Mouse (Mus musculus): Measurements from ENCODE around the gene Nr2c2ap.
A peak's percentile ranks its signal among the peaks of the same experiment; 100 is the strongest.

Gene Nr2c2ap

GRCm38 (mm10) chr8:70128435-70128834 is 2.7 kb upstream of the Nr2c2ap start:
- Histone ChIP-seq H3K4me1 (replicated peaks; ENCODE audit: low read depth, low read length) (peaks cover 46% of the 10 kb centered on the region), H3K27me3 (ENCODE audit: insufficient read depth, low read length) (peaks cover 5% of the 10 kb centered on the region; the same call in 1 of the 2 replicates), H3K36me3 (ENCODE audit: insufficient read depth, low read length) (peaks cover 13% of the 10 kb centered on the region), H3K4me3 (replicated peaks; ENCODE audit: low read length) (no peak overlapping the region), H3K9me3 (ENCODE audit: low read length) (no peaks in the 10 kb centered on the region)
- no peak for TF ChIP-seq POU5F1 (IDR thresholded peaks at IDR 0.05; ENCODE audit: borderline replicate concordance, low read length)
- no peak for TF ChIP-seq CTCF (conservative IDR thresholded peaks at IDR 0.05; ENCODE audit: low read length)
- TF ChIP-seq NANOG (IDR thresholded peaks at IDR 0.05; ENCODE audit: borderline replicate concordance, low read length): no peak

- no peaks in the 10 kb centered on the region for H3K9me3 ChIP-seq (ENCODE audit: low read length)
- H3K27me3 ChIP-seq (ENCODE audit: insufficient read depth, low read length): peaks cover 5% of the 10 kb centered on the region; the same call in 1 of the 2 replicates
- TF ChIP-seq CTCF (conservative IDR thresholded peaks at IDR 0.05; ENCODE audit: low read length) (no peak), POU5F1 (IDR thresholded peaks at IDR 0.05; ENCODE audit: borderline replicate concordance, low read length) (no peak), NANOG (IDR thresholded peaks at IDR 0.05; ENCODE audit: borderline replicate concordance, low read length) (no peak)
- peak overlapping the region; percentile 97 for H3K4me3 ChIP-seq (replicated peaks; ENCODE audit: low read length)
- H3K36me3 ChIP-seq (ENCODE audit: insufficient read depth, low read length): peaks cover 23% of the 10 kb centered on the region
- H3K4me1 ChIP-seq (replicated peaks; ENCODE audit: low read depth, low read length): peaks cover 55% of the 10 kb centered on the region
Measured at GRCm38 (mm10) chr8:70129309-70129952, 1.7 kb upstream of the Nr2c2ap start.

- Histone ChIP-seq H3K9me3 (ENCODE audit: low read length) (no peaks in the 10 kb centered on the region), H3K4me3 (replicated peaks; ENCODE audit: low read length) (peak overlapping the region; percentile 97), H3K36me3 (ENCODE audit: insufficient read depth, low read length) (peaks cover 29% of the 10 kb centered on the region), H3K27me3 (ENCODE audit: insufficient read depth, low read length) (peaks cover 2% of the 10 kb centered on the region; the same call in 1 of the 2 replicates), H3K4me1 (replicated peaks; ENCODE audit: low read depth, low read length) (peaks cover 61% of the 10 kb centered on the region)
- TF ChIP-seq NANOG (IDR thresholded peaks at IDR 0.05; ENCODE audit: borderline replicate concordance, low read length) (no peak), CTCF (conservative IDR thresholded peaks at IDR 0.05; ENCODE audit: low read length) (no peak), POU5F1 (IDR thresholded peaks at IDR 0.05; ENCODE audit: borderline replicate concordance, low read length) (no peak)
Measured at GRCm38 (mm10) chr8:70130066-70130465, 1.1 kb upstream of the Nr2c2ap start.

GRCm38 (mm10) chr8:70134086-70134485 is 3.0 kb downstream of the Nr2c2ap start:
- H3K4me3 ChIP-seq (replicated peaks; ENCODE audit: low read length): no peak overlapping the region

GRCm38 (mm10) chr8:70134931-70135330 is 3.8 kb downstream of the Nr2c2ap start:
- Histone ChIP-seq H3K4me3 (replicated peaks; ENCODE audit: low read length) (no peak overlapping the region), H3K36me3 (ENCODE audit: insufficient read depth, low read length) (peaks cover 50% of the 10 kb centered on the region), H3K9me3 (ENCODE audit: low read length) (no peaks in the 10 kb centered on the region), H3K4me1 (replicated peaks; ENCODE audit: low read depth, low read length) (peaks cover 68% of the 10 kb centered on the region), H3K27me3 (ENCODE audit: insufficient read depth, low read length) (no peaks in the 10 kb centered on the region)
- no peak for TF ChIP-seq CTCF (conservative IDR thresholded peaks at IDR 0.05; ENCODE audit: low read length)
- TF ChIP-seq POU5F1 (IDR thresholded peaks at IDR 0.05; ENCODE audit: borderline replicate concordance, low read length): no peak
- no peak for TF ChIP-seq NANOG (IDR thresholded peaks at IDR 0.05; ENCODE audit: borderline replicate concordance, low read length)

More at GRCm38 (mm10) chr8:70134086-70134485, 3.0 kb downstream of the Nr2c2ap start:
- no peak for TF ChIP-seq NANOG (IDR thresholded peaks at IDR 0.05; ENCODE audit: borderline replicate concordance, low read length)
- TF ChIP-seq POU5F1 (IDR thresholded peaks at IDR 0.05; ENCODE audit: borderline replicate concordance, low read length): no peak
- no peak for TF ChIP-seq CTCF (conservative IDR thresholded peaks at IDR 0.05; ENCODE audit: low read length)
- no peaks in the 10 kb centered on the region for H3K27me3 ChIP-seq (ENCODE audit: insufficient read depth, low read length)
- H3K9me3 ChIP-seq (ENCODE audit: low read length): no peaks in the 10 kb centered on the region
- H3K4me1 ChIP-seq (replicated peaks; ENCODE audit: low read depth, low read length): peaks cover 76% of the 10 kb centered on the region
- H3K36me3 ChIP-seq (ENCODE audit: insufficient read depth, low read length): peaks cover 50% of the 10 kb centered on the region

- H3K4me3 ChIP-seq (replicated peaks; ENCODE audit: low read length): no peak overlapping the region
Measured at GRCm38 (mm10) chr8:70136591-70136990, 5.5 kb downstream of the Nr2c2ap start.

GRCm38 (mm10) chr8:70137890-70138289 is 6.8 kb downstream of the Nr2c2ap start:
- H3K27me3 ChIP-seq (ENCODE audit: insufficient read depth, low read length): no peaks in the 10 kb centered on the region
- no peak for TF ChIP-seq CTCF (conservative IDR thresholded peaks at IDR 0.05; ENCODE audit: low read length)
- TF ChIP-seq NANOG (IDR thresholded peaks at IDR 0.05; ENCODE audit: borderline replicate concordance, low read length): no peak
- TF ChIP-seq POU5F1 (IDR thresholded peaks at IDR 0.05; ENCODE audit: borderline replicate concordance, low read length): no peak
- H3K4me1 ChIP-seq (replicated peaks; ENCODE audit: low read depth, low read length): peaks cover 60% of the 10 kb centered on the region
- H3K4me3 ChIP-seq (replicated peaks; ENCODE audit: low read length): peak overlapping the region; percentile 95
- peaks cover 55% of the 10 kb centered on the region for H3K36me3 ChIP-seq (ENCODE audit: insufficient read depth, low read length)
- H3K9me3 ChIP-seq (ENCODE audit: low read length): no peaks in the 10 kb centered on the region

More at GRCm38 (mm10) chr8:70136591-70136990, 5.5 kb downstream of the Nr2c2ap start:
- no peak for TF ChIP-seq NANOG (IDR thresholded peaks at IDR 0.05; ENCODE audit: borderline replicate concordance, low read length)
- Histone ChIP-seq H3K9me3 (ENCODE audit: low read length) (no peaks in the 10 kb centered on the region), H3K4me1 (replicated peaks; ENCODE audit: low read depth, low read length) (peaks cover 68% of the 10 kb centered on the region), H3K36me3 (ENCODE audit: insufficient read depth, low read length) (peaks cover 50% of the 10 kb centered on the region), H3K27me3 (ENCODE audit: insufficient read depth, low read length) (no peaks in the 10 kb centered on the region)

GRCm38 (mm10) chr8:70139026-70139857 is 8.1 kb downstream of the Nr2c2ap start, which contains the start of the genes Rfxank, Borcs8 and Mef2b:
TSS of gene Rfxank (minus strand) at chr8:70139154.
TSS of gene Borcs8 (plus strand) at chr8:70139499.
TSS of gene Mef2b (plus strand) at chr8:70139711.
- Histone ChIP-seq H3K9me3 (ENCODE audit: low read length) (no peaks in the 10 kb centered on the region), H3K4me1 (replicated peaks; ENCODE audit: low read depth, low read length) (peaks cover 47% of the 10 kb centered on the region), H3K27me3 (ENCODE audit: insufficient read depth, low read length) (no peaks in the 10 kb centered on the region), H3K4me3 (replicated peaks; ENCODE audit: low read length) (peak within 1 kb of the TSS; percentile 95), H3K36me3 (ENCODE audit: insufficient read depth, low read length) (peaks cover 51% of the 10 kb centered on the region)
- TF ChIP-seq NANOG (IDR thresholded peaks at IDR 0.05; ENCODE audit: borderline replicate concordance, low read length) (no peak), CTCF (conservative IDR thresholded peaks at IDR 0.05; ENCODE audit: low read length) (no peak), POU5F1 (IDR thresholded peaks at IDR 0.05; ENCODE audit: borderline replicate concordance, low read length) (no peak)
